Mouse (Mus musculus) liver, postnatal 0 days (tissue): ENCODE data around the gene Muc3.

Experiments
- CTCF ChIP-seq: sonication (generic); IDR thresholded peaks from 2 replicates; pipeline ENCODE4 v1.5.1; 2016; ENCODE audit warnings: antibody characterized with exemption, low read depth
- EP300 ChIP-seq: IDR thresholded peaks from 2 replicates; pipeline ENCODE4 v1.6.1; 2016; ENCODE audit warnings: antibody characterized with exemption, low read depth, mild to moderate bottlenecking

DNA sequence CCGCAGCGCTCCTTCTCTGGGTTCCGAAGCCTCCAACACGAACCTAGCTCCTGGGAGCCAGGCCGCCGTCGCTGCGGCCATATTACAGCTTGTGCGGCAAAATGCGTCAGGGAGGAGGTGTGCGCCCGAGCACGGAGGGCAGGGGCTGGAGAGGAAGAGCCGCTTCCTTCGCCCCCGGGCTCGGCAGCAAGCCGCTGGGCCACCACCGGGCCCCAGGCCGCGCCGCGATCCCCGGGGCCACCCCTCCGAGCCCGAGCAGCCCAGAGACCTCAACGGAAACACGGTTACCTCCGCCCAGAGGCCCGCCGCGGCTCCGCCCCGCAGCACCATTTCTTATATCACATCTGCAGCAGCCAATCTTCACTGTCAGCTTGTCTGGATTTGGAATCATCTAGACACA is 40.2 kb upstream of the Muc3 start:
- no peak for TF ChIP-seq EP300
- TF ChIP-seq CTCF, result no peak
